Mouse (Mus musculus) E14TG2a.4 (cell line): Measurements from ENCODE around the gene Slc4a4.

Experiments
- CTCF ChIP-seq: conservative IDR thresholded peaks from 2 replicates; pipeline ENCODE4 v1.5.1; 2014; ENCODE audit warnings: low read length
- NANOG ChIP-seq: IDR thresholded peaks from 2 replicates; pipeline ENCODE4 v1.6.1; 2014; ENCODE audit warnings: borderline replicate concordance, low read length, mixed read lengths
- POU5F1 ChIP-seq: IDR thresholded peaks from 2 replicates; pipeline ENCODE4 v1.6.1; 2014; ENCODE audit warnings: low read length, borderline replicate concordance

- TF ChIP-seq CTCF (no peak), NANOG (no peak), POU5F1 (no peak)
These were observed 332.1 kb downstream of the Slc4a4 start for GRCm38 (mm10) chr5:89218709-89219108.
